Mouse (Mus musculus): ENCODE measurements at regions not wholly inside any gene's neighbourhood (a gene's known extent, or its start where the extent isn't known, plus 50 kb on each side); places are given as distances from the start of the nearest gene placed in this dataset.

DNA sequence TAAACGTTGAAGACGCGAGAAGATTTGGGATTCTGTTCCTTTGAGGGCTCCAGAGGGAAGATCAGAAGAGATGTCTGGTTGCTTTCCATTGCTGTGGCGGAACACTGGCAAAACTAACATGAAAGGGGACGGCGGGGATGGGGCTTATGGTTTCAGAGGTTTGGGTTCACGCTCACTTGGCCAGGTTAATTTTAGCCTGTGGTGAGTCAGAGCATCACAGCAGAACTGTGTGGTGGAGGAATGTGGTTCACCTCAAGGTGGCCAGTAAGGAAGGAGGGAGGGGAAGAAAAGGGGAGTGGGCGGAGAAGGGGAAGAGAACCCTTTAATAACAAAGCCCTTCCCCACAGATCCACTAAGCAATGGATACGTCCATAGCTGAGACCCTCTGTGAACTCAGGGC is 142.6 kb downstream of the Uaca start:
- TF ChIP-seq CTCF (IDR thresholded peaks at IDR 0.05; ENCODE audit: extremely low read depth, insufficient read depth, low read length) (no peak), POLR2A (IDR thresholded peaks at IDR 0.05; ENCODE audit: extremely low read depth, insufficient read depth, low read length) (no peak)
